Mouse (Mus musculus) heart, postnatal 0 days (tissue): ENCODE data around the gene Rnf208.

Experiments
- CTCF ChIP-seq: IDR thresholded peaks from 2 replicates; pipeline ENCODE4 v1.5.1; 2016; ENCODE audit warnings: antibody characterized with exemption, control low read depth, low read depth
- EP300 ChIP-seq: IDR thresholded peaks from 2 replicates; pipeline ENCODE4 v1.6.1; 2016; ENCODE audit warnings: antibody characterized with exemption, low read depth

- no peak for TF ChIP-seq CTCF
- no peak for TF ChIP-seq EP300
Measured at GRCm38 (mm10) chr2:25213266-25213865, 28.7 kb upstream of the Rnf208 start.
